Mouse (Mus musculus) neural tube, embryonic 11.5 days (tissue): ENCODE measurements around the gene Zfhx3. TPM values are rescaled to one million over a fixed set of nuclear protein-coding genes. Genes with fewer than 3 reads are reported as not detected.

Experiments used
- ATAC-seq: fragments of 200-750 bp; cut with Nextera tagmentation; 2 replicates; pipeline ENCODE4 v1.8.0; 2017; ENCODE audit warnings: moderate number of reproducible peaks, mild to moderate bottlenecking, moderate TSS enrichment, moderate library complexity; ENCODE audit not compliant: insufficient read depth, low FRiP score, low TSS enrichment
- DNase-seq: peaks from one replicate; pipeline ENCODE4 v3.0.0-alpha.2; 2015; ENCODE audit warnings: low spot score
- H3K27ac ChIP-seq: fragments of 300-500 bp; sonication (generic); 2 replicates; pipeline ENCODE4 v1.5.1; 2014; ENCODE audit warnings: low read depth, mild to moderate bottlenecking, low read length
- H3K27me3 ChIP-seq: fragments of 300-500 bp; sonication (generic); 2 replicates; pipeline ENCODE4 v1.6.1; 2014; ENCODE audit warnings: mild to moderate bottlenecking, low read length, mixed read lengths; ENCODE audit not compliant: control insufficient read depth, insufficient read depth
- H3K36me3 ChIP-seq: fragments of 300-500 bp; sonication (generic); 2 replicates; pipeline ENCODE4 v1.6.1; 2014; ENCODE audit warnings: mild to moderate bottlenecking, low read length, moderate library complexity, mixed read lengths; ENCODE audit not compliant: control insufficient read depth, insufficient read depth
- H3K4me1 ChIP-seq: fragments of 300-500 bp; sonication (generic); 2 replicates; pipeline ENCODE4 v1.6.1; 2014; ENCODE audit warnings: low read length, mixed read lengths; ENCODE audit not compliant: control insufficient read depth, insufficient read depth
- H3K4me2 ChIP-seq: fragments of 300-500 bp; sonication (generic); 2 replicates; pipeline ENCODE4 v1.6.1; 2014; ENCODE audit warnings: low read depth, mild to moderate bottlenecking, moderate library complexity
- H3K4me3 ChIP-seq: fragments of 300-500 bp; sonication (generic); 2 replicates; pipeline ENCODE4 v1.5.1; 2014; ENCODE audit warnings: low read depth, low read length
- H3K9ac ChIP-seq: fragments of 300-500 bp; sonication (generic); 2 replicates; pipeline ENCODE4 v1.6.1; 2014; ENCODE audit warnings: mild to moderate bottlenecking, low read length
- H3K9me3 ChIP-seq: fragments of 300-500 bp; sonication (generic); 2 replicates; pipeline ENCODE4 v1.6.1; 2016; ENCODE audit warnings: low read length; ENCODE audit not compliant: control insufficient read depth
- WGBS: fragments of 180-500 bp; shearing (Covaris S2); extraction: QIAGEN DNeasy Blood & Tissue Kit; methylation state at CpG from one replicate; pipeline ENCODE4 v1.1.7; 2014; 5-methylcytosine and 5-hydroxymethylcytosine counted together
- polyA plus RNA-seq: library from polyadenylated mRNA; unstranded; fragments of >200 nt; fragmentation: Nextera tagmentation; extraction: Ambion mirVana; gene quantifications from 2 replicates; pipeline ENCODE4 v1.2.1, GENCODE M21; 2014

The Zfhx3 gene
- polyA plus RNA-seq, 1 experiment from 2014 or later, result 36.2 TPM

DNA sequence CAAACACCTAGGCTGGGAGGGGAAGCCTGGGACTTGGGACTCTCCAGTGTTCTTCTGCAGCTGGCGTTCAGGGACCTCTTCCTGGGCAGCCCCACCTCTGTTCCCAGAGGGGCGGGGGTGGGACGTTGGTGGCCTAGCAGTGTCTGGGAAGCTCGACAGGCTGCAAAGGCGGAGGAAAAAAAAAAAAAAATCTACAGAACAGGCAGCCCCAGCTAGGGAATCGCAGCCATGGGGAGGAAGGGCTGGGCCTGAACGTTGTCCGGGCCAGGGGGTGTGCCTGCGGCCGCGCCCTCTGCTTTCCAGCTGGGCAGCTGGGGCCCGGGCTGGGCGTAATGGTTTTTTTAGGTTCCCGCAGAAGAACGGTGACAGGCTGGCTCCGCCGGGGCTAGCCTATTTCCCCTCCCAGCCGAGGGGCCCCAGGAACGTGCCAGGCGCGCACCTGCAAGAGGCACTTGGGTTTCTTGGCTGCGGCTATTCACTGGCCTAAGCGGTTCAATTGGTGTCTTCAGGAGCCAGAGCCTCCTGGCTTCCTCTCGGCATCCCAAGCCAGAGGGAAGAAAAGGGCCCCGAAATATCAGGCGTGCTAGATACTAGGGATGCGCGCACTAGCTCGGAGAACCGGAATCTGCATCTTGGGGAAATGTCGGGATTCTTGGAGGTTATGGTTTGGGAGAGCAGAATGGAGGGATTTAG is 753.6 kb downstream of the Zfhx3 start:
- H3K4me3 ChIP-seq, result peak overlapping the region; percentile 30
- WGBS, result under 1% methylated on average over 31 of the region's 31 CpGs
- no peaks in the 10 kb centered on the region for H3K36me3 ChIP-seq
- peak overlapping the region; percentile 56 for H3K4me2 ChIP-seq
- H3K9me3 ChIP-seq, result no peaks in the 10 kb centered on the region
- no peak overlapping the region for H3K27ac ChIP-seq
- DNase-seq (peak; percentile 51), ATAC-seq (no peak)
- H3K27me3 ChIP-seq, result peaks cover 46% of the 10 kb centered on the region
- H3K9ac ChIP-seq, result peak overlapping the region; percentile 30
- peaks cover 45% of the 10 kb centered on the region for H3K4me1 ChIP-seq

DNA sequence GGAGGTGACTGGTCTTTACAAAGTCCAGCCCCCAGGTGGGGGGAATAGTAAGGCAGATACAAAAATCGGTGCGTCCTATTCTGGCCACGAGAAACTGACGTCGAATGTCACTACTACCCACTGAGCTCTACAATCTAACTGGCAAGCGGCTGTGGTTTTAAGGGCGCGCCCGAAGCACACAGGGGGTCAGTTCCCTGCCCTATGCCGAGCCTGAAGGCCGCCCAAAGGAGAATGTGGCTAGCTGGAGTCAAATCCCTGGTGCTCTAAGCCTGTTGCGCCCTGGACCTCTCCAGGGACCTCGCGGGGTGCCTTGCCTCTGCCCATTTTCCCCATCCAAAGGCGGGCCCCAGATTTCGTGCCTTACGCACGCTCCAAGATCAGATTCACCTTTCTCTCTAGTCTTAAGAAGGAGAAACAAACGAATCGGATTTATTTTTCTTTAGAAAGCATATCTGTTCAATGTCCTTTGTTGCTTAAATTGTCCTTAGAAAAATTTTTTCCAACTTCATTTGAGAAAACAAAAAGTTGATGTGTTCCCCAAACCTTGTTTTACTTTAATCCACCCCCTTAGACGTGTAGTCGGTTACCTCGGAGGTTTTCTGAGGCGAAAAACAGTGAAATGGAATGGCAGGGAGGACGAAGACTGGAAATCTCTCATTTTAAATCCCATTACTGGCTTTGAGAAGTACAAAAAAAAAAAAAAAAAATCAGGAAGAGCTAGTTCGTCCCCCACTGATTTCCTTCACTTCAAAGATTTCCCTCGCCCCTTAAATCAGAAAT is 754.4 kb downstream of the Zfhx3 start:
- peak; percentile 55 for DNase-seq
- H3K27ac ChIP-seq, result no peak overlapping the region
- no peak overlapping the region; the same call in 1 of the 2 replicates for H3K9ac ChIP-seq
- ATAC-seq, result no peak
- peaks cover 41% of the 10 kb centered on the region for H3K4me1 ChIP-seq
- no peaks in the 10 kb centered on the region for H3K9me3 ChIP-seq
- no peaks in the 10 kb centered on the region for H3K36me3 ChIP-seq
- H3K4me3 ChIP-seq, result peak overlapping the region; percentile 30; the same call in 1 of the 2 replicates
- peak overlapping the region; percentile 56 for H3K4me2 ChIP-seq
- H3K27me3 ChIP-seq, result peaks cover 46% of the 10 kb centered on the region
- 2% methylated on average over 27 of the region's 27 CpGs for WGBS

- Histone ChIP-seq H3K9me3 (no peaks in the 10 kb centered on the region), H3K4me2 (peak overlapping the region; percentile 27), H3K36me3 (no peaks in the 10 kb centered on the region), H3K27me3 (peaks cover 46% of the 10 kb centered on the region), H3K27ac (no peak overlapping the region), H3K9ac (peak overlapping the region; percentile 26; the same call in 1 of the 2 replicates), H3K4me3 (peak overlapping the region; percentile 23), H3K4me1 (peaks cover 45% of the 10 kb centered on the region)
- ATAC-seq (peak; percentile 35; the same call in 1 of the 2 replicates), DNase-seq (peak; percentile 57)
- under 1% methylated on average over 13 of the region's 13 CpGs for WGBS
Observed at GRCm38 (mm10) chr8:108697589-108697988, 755.1 kb downstream of the Zfhx3 start.

GRCm38 (mm10) chr8:108698101-108698660 is 755.7 kb downstream of the Zfhx3 start:
- Histone ChIP-seq H3K4me3 (no peak overlapping the region), H3K27ac (no peak overlapping the region; the same call in 1 of the 2 replicates), H3K36me3 (no peaks in the 10 kb centered on the region), H3K4me2 (peak overlapping the region; percentile 27; the same call in 1 of the 2 replicates), H3K9ac (no peak overlapping the region), H3K27me3 (peaks cover 45% of the 10 kb centered on the region), H3K4me1 (peaks cover 45% of the 10 kb centered on the region), H3K9me3 (no peaks in the 10 kb centered on the region)
- WGBS, result 5% methylated on average over 5 of the region's 5 CpGs
- ATAC-seq (no peak), DNase-seq (no peak)

DNA sequence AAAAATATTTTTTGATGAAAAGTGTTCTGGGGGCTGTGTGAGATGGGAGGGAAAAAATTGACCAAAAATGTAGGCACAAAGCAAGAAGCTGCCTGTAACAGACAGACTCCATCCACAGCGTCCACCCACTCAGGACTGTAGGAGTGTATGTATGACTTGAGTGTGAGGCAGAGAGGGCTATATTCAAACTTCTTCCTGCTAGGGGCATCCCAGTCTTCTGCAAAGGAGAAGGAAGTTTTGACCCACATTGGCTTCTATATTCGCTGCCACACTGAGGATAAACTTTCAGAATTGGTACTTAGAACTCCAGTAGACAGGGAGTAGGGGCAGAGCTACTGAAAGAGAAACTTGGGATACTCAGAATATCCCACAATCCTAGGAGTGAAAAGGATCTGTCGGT is 756.6 kb downstream of the Zfhx3 start:
- 0 out of 2 replicates have a peak overlapping the region, but pooled peaks have one; percentile 10 for H3K4me3 ChIP-seq
- peak overlapping the region; percentile 39; the same call in 1 of the 2 replicates for H3K27ac ChIP-seq
- no peaks in the 10 kb centered on the region for H3K36me3 ChIP-seq
- no peak for DNase-seq
- H3K4me2 ChIP-seq, result peak overlapping the region; percentile 57
- H3K4me1 ChIP-seq, result peaks cover 45% of the 10 kb centered on the region
- WGBS, result 4% methylated on average over 3 of the region's 3 CpGs
- H3K9me3 ChIP-seq, result no peaks in the 10 kb centered on the region
- H3K27me3 ChIP-seq, result peaks cover 42% of the 10 kb centered on the region
- H3K9ac ChIP-seq, result no peak overlapping the region
- ATAC-seq, result no peak

GRCm38 (mm10) chr8:108699454-108700345 is 757.3 kb downstream of the Zfhx3 start:
- H3K36me3 ChIP-seq, result no peaks in the 10 kb centered on the region
- 1% methylated on average over 23 of the region's 23 CpGs for WGBS
- ATAC-seq, result no peak
- peak; percentile 73 for DNase-seq
- H3K4me3 ChIP-seq, result peak overlapping the region; percentile 24; the same call in 1 of the 2 replicates
- peaks cover 35% of the 10 kb centered on the region for H3K27me3 ChIP-seq
- H3K9me3 ChIP-seq, result no peaks in the 10 kb centered on the region
- H3K4me1 ChIP-seq, result peaks cover 45% of the 10 kb centered on the region
- H3K4me2 ChIP-seq, result peak overlapping the region; percentile 57
- peak overlapping the region; percentile 83 for H3K27ac ChIP-seq
- peak overlapping the region; percentile 51 for H3K9ac ChIP-seq

- Histone ChIP-seq H3K27me3 (peaks cover 18% of the 10 kb centered on the region), H3K36me3 (no peaks in the 10 kb centered on the region), H3K27ac (no peak overlapping the region), H3K4me3 (no peak overlapping the region), H3K4me2 (peak overlapping the region; percentile 55), H3K9ac (peak overlapping the region; percentile 27; the same call in 1 of the 2 replicates), H3K4me1 (peaks cover 45% of the 10 kb centered on the region), H3K9me3 (no peaks in the 10 kb centered on the region)
- ATAC-seq, result no peak
- WGBS, result 7% methylated on average over 7 of the region's 7 CpGs
- no peak for DNase-seq
Observed at GRCm38 (mm10) chr8:108701381-108702175, 759.1 kb downstream of the Zfhx3 start.
